In genomic region chr4:143297016-143297556, GRCm38 (mm10) we compare ENCODE assay signal across 9 mouse cellular contexts. TPM values are rescaled to one million over a fixed set of nuclear protein-coding genes. Genes with fewer than 3 reads are reported as not detected.
DNase-seq lines count a peak whose midpoint lies in the region; ATAC-seq and TF ChIP-seq lines count a peak whose summit lies in the region.
"Had no signal": no experiment of that assay in that cellular context is flagged by ENCODE, and none has a peak within 500 bp of the region (broad histone marks: within the 10 kb centered on the region; RNA-seq: fewer than 3 reads in every experiment).

No protein-coding gene starts in this region.

- peaks cover 13% of the 10 kb centered on the region for H3K27me3 ChIP-seq in heart, embryonic 14.5 days (ENCODE audit: control insufficient read depth, insufficient read depth, low read length)
- no peaks in the 10 kb centered on the region; the same call in 1 of the 2 replicates for H3K27me3 ChIP-seq in hindbrain, embryonic 13.5 days
- H3K27me3 ChIP-seq in midbrain, embryonic 14.5 days (ENCODE audit: control insufficient read depth, insufficient read depth, low read length) = no peaks in the 10 kb centered on the region

- H3K4me3 ChIP-seq in heart, embryonic 14.5 days (ENCODE audit: control insufficient read depth in 1 of 2, insufficient read depth in 1 of 2, low read depth in 1 of 2, low read length in 2 of 2) = peak overlapping the region; percentile 8 to 19; a peak in 2 of 4 replicates
- H3K4me3 ChIP-seq in hindbrain, embryonic 13.5 days = peak overlapping the region; percentile 42
- H3K4me3 ChIP-seq in midbrain, embryonic 14.5 days (replicated peaks; ENCODE audit: low read depth, low read length) = peak overlapping the region; percentile 36
- H3K4me3 ChIP-seq: liver, embryonic 13.5 days had no signal

- peak overlapping the region; percentile 55 for H3K4me2 ChIP-seq in heart, embryonic 14.5 days (ENCODE audit: low read length)
- peak overlapping the region; percentile 57 for H3K4me2 ChIP-seq in hindbrain, embryonic 13.5 days
- peak overlapping the region; percentile 62 for H3K4me2 ChIP-seq in midbrain, embryonic 14.5 days (ENCODE audit: low read length)
- H3K4me2 ChIP-seq: liver, embryonic 13.5 days had no signal

- TF ChIP-seq POLR2A in brain, embryonic 14.5 days (IDR thresholded peaks at IDR 0.05; ENCODE audit: borderline replicate concordance, extremely low read depth, insufficient read depth, insufficient read length, poor library complexity, severe bottlenecking) = no peak

- H3K9ac ChIP-seq in heart, embryonic 14.5 days (ENCODE audit: low read length) = peak overlapping the region; percentile 25
- peak overlapping the region; percentile 67 for H3K9ac ChIP-seq in hindbrain, embryonic 13.5 days
- peak overlapping the region; percentile 24; the same call in 1 of the 2 replicates for H3K9ac ChIP-seq in midbrain, embryonic 14.5 days (replicated peaks; ENCODE audit: low read length)
- H3K9ac ChIP-seq: liver, embryonic 13.5 days had no signal

- 29% methylated on average over 12 of the region's 12 CpGs for WGBS in heart, embryonic 14.5 days
- 2% methylated on average over 12 of the region's 12 CpGs for WGBS in hindbrain, embryonic 13.5 days
- WGBS in midbrain, embryonic 14.5 days = under 1% methylated on average over 12 of the region's 12 CpGs

- no peak for DNase-seq in heart, postnatal 4 days
- peak; percentile 85 for DNase-seq in brain, embryonic 14.5 days (ENCODE audit: low read depth)
- peak; percentile 69 for DNase-seq in midbrain, embryonic 14.5 days
- no peak for DNase-seq in frontal cortex, adult 2 months (ENCODE audit: extremely low spot score in 1 of 2, low spot score in 1 of 2)
- no peak for DNase-seq in left cerebral cortex, postnatal 10 days (ENCODE audit: extremely low spot score in 1 of 2, low spot score in 2 of 2)
- no peak for DNase-seq in layer of hippocampus, adult 9-11 months
- DNase-seq: liver, embryonic 13.5 days had no signal

- TF ChIP-seq CTCF in brain, embryonic 14.5 days (IDR thresholded peaks at IDR 0.05; ENCODE audit: borderline replicate concordance, extremely low read depth, insufficient read depth, insufficient read length) = no peak

- no peak for ATAC-seq in heart, embryonic 14.5 days (ENCODE audit: insufficient number of reproducible peaks, insufficient read depth, low FRiP score, low read depth)
- peak; percentile 67 for ATAC-seq in hindbrain, embryonic 13.5 days (ENCODE audit: low FRiP score)
- ATAC-seq in midbrain, embryonic 14.5 days (ENCODE audit: low FRiP score, low TSS enrichment) = peak; percentile 70; the same call in 1 of the 2 replicates

- peaks cover 21 to 31% of the 10 kb centered on the region in 2 experiments for H3K4me1 ChIP-seq in heart, embryonic 14.5 days (ENCODE audit: control insufficient read depth in 2 of 2, insufficient read depth in 2 of 2, low read length in 2 of 2)
- peaks cover 55% of the 10 kb centered on the region for H3K4me1 ChIP-seq in hindbrain, embryonic 13.5 days (replicated peaks)
- H3K4me1 ChIP-seq in midbrain, embryonic 14.5 days (ENCODE audit: control insufficient read depth, insufficient read depth, low read length) = peaks cover 30% of the 10 kb centered on the region
- H3K4me1 ChIP-seq: liver, embryonic 13.5 days had no signal

- no peak overlapping the region for H3K27ac ChIP-seq in heart, embryonic 14.5 days (replicated peaks in 1 of 2; ENCODE audit: control insufficient read depth in 1 of 2, insufficient read depth in 1 of 2, low read depth in 2 of 2, low read length in 2 of 2)
- H3K27ac ChIP-seq in hindbrain, embryonic 13.5 days = peak overlapping the region; percentile 80
- H3K27ac ChIP-seq in midbrain, embryonic 14.5 days (replicated peaks; ENCODE audit: low read depth, low read length) = peak overlapping the region; percentile 55
- H3K27ac ChIP-seq: liver, embryonic 13.5 days had no signal

- H3K9me3 ChIP-seq in heart, embryonic 14.5 days (ENCODE audit: control insufficient read depth, low read length) = peaks cover 3% of the 10 kb centered on the region; the same call in 1 of the 2 replicates
- H3K9me3 ChIP-seq in hindbrain, embryonic 13.5 days = no peaks in the 10 kb centered on the region
- no peaks in the 10 kb centered on the region for H3K9me3 ChIP-seq in midbrain, embryonic 14.5 days (ENCODE audit: control insufficient read depth, low read length)
- H3K9me3 ChIP-seq: liver, embryonic 13.5 days had no signal

- intact Hi-C loops in left cerebral cortex, postnatal 10 days (cut with DNase I) = no loop called here

- no peaks in the 10 kb centered on the region for H3K36me3 ChIP-seq in heart, embryonic 14.5 days (ENCODE audit: control insufficient read depth, insufficient read depth, low read length)
- H3K36me3 ChIP-seq in hindbrain, embryonic 13.5 days = peaks cover 6% of the 10 kb centered on the region
- H3K36me3 ChIP-seq in midbrain, embryonic 14.5 days (ENCODE audit: control insufficient read depth, insufficient read depth, low read length) = no peaks in the 10 kb centered on the region
- H3K36me3 ChIP-seq: liver, embryonic 13.5 days had no signal

RNA-seq across cellular contexts. Expression of gene Pdpn, which starts 2.3 kb away (rescaled TPM):
- 24.5 and 26.9 TPM in 2 replicates for polyA plus RNA-seq in heart, embryonic 14.5 days (2014; fragmentation: Nextera tagmentation; extraction: Ambion mirVana)
- 10 to 100 TPM; 13.0 to 14.3 TPM for total RNA-seq in heart, postnatal 4 days (2021)
- 24.7 and 33.6 TPM in 2 replicates for polyA plus RNA-seq in brain, embryonic 14.5 days (2012; rRNA removed)
- 71.2 and 77.9 TPM in 2 replicates for polyA plus RNA-seq in hindbrain, embryonic 13.5 days (2015; fragmentation: Nextera tagmentation; extraction: Ambion mirVana)
- 41.4 and 61.2 TPM in 2 replicates for polyA plus RNA-seq in midbrain, embryonic 14.5 days (2014; fragmentation: Nextera tagmentation; extraction: Ambion mirVana)
- 12.3 and 15.7 TPM in 2 replicates for polyA plus RNA-seq in frontal cortex, adult 2 months (2012; rRNA removed)
- 10 to 100 TPM; 10.6 to 11.9 TPM for total RNA-seq in left cerebral cortex, postnatal 10 days (2021)

RNA-seq across cellular contexts. Expression of gene Lrrc38, which starts 52.5 kb away (rescaled TPM):
- 0.24 and 0.47 TPM in 2 replicates for polyA plus RNA-seq in heart, embryonic 14.5 days (2014; fragmentation: Nextera tagmentation; extraction: Ambion mirVana)
- total RNA-seq in heart, postnatal 4 days (2021) = under 1 TPM; 0.29 to 0.33 TPM
- polyA plus RNA-seq in brain, embryonic 14.5 days (2012; rRNA removed) = 0.23 TPM in 2 replicates
- 0.22 TPM in 2 replicates for polyA plus RNA-seq in hindbrain, embryonic 13.5 days (2015; fragmentation: Nextera tagmentation; extraction: Ambion mirVana)
- 0.21 and 0.39 TPM in 2 replicates for polyA plus RNA-seq in midbrain, embryonic 14.5 days (2014; fragmentation: Nextera tagmentation; extraction: Ambion mirVana)
- polyA plus RNA-seq in frontal cortex, adult 2 months (2012; rRNA removed) = 2.8 and 3.9 TPM in 2 replicates
- under 1 TPM; 0.71 to 0.93 TPM for total RNA-seq in left cerebral cortex, postnatal 10 days (2021)
- polyA plus RNA-seq: liver, embryonic 13.5 days had no signal

Comparison
In these comparisons a context has a peak if more than half of its experiments do, and no peak if none do; other contexts are left out.
1. H3K27ac ChIP-seq: peak in hindbrain, embryonic 13.5 days (single experiment) and midbrain, embryonic 14.5 days (single experiment); none in heart, embryonic 14.5 days (0 of 2).
2. DNase-seq: peak in brain, embryonic 14.5 days (single experiment) and midbrain, embryonic 14.5 days (single experiment); none in heart, postnatal 4 days (single experiment), frontal cortex, adult 2 months (0 of 2), left cerebral cortex, postnatal 10 days (0 of 2) and layer of hippocampus, adult 9-11 months (single experiment).
3. Peak in every context shown above with its lines, with median percentiles within 50 percentile points of each other: H3K4me2 ChIP-seq, H3K4me3 ChIP-seq and H3K9ac ChIP-seq.